Mouse (Mus musculus) forebrain, embryonic 16.5 days (tissue): ENCODE results near the gene Ap1b1. TPM values are rescaled to one million over a fixed set of nuclear protein-coding genes. Genes with fewer than 3 reads are reported as not detected.
"Not testable (repeated sequence)": the region's sequence is repeated elsewhere in the genome, so short reads cannot be mapped to it uniquely, and the experiment has no call there.

ENCODE experiments used
- ATAC-seq: fragments of 200-750 bp; cut with Nextera tagmentation; 2 replicates; pipeline ENCODE4 v1.8.0; 2017; ENCODE audit warnings: mild to moderate bottlenecking, moderate library complexity
- H3K27ac ChIP-seq: fragments of 300-500 bp; sonication (generic); 2 replicates; pipeline ENCODE4 v1.5.1; 2014; ENCODE audit warnings: low read length, control low read depth
- H3K27me3 ChIP-seq: fragments of 300-500 bp; sonication (generic); replicated peaks from 2 replicates; pipeline ENCODE4 v1.6.1; 2014; ENCODE audit warnings: low read length; ENCODE audit not compliant: control insufficient read depth, insufficient read depth
- H3K36me3 ChIP-seq: fragments of 300-500 bp; sonication (generic); 2 replicates; pipeline ENCODE4 v1.6.1; 2014; ENCODE audit not compliant: control insufficient read depth, insufficient read depth
- H3K4me1 ChIP-seq: fragments of 300-500 bp; sonication (generic); replicated peaks from 2 replicates; pipeline ENCODE4 v1.6.1; 2014; ENCODE audit warnings: low read length; ENCODE audit not compliant: control insufficient read depth, insufficient read depth
- H3K4me2 ChIP-seq: fragments of 300-500 bp; sonication (generic); 2 replicates; pipeline ENCODE4 v1.6.1; 2014; ENCODE audit warnings: mild to moderate bottlenecking, low read length, control low read depth
- H3K4me3 ChIP-seq: fragments of 300-500 bp; sonication (generic); replicated peaks from 2 replicates; pipeline ENCODE4 v1.5.1; 2014; ENCODE audit warnings: mild to moderate bottlenecking, low read length, control low read depth
- H3K9ac ChIP-seq: fragments of 300-500 bp; sonication (generic); replicated peaks from 2 replicates; pipeline ENCODE4 v1.6.1; 2014; ENCODE audit warnings: low read depth, low read length, control low read depth
- H3K9me3 ChIP-seq: fragments of 300-500 bp; sonication (generic); 2 replicates; pipeline ENCODE4 v1.6.1; 2016; ENCODE audit warnings: low read length; ENCODE audit not compliant: control insufficient read depth
- WGBS: fragments of 180-500 bp; shearing (Covaris S2); extraction: QIAGEN DNeasy Blood & Tissue Kit; methylation state at CpG from one replicate; pipeline ENCODE4 v1.1.7; 2014; 5-methylcytosine and 5-hydroxymethylcytosine counted together
- microRNA-seq: library from miRNA; unstranded; fragments of <30 nt; microRNA quantifications from one replicate; pipeline ENCODE4, GENCODE M21; 2017
- polyA plus RNA-seq: library from polyadenylated mRNA; unstranded; fragments of >200 nt; fragmentation: Nextera tagmentation; extraction: Ambion mirVana; gene quantifications from 2 replicates; pipeline ENCODE4 v1.2.1, GENCODE M21; 2015

Gene Ap1b1
- polyA plus RNA-seq, 1 experiment from 2014 or later, result 92.1 TPM

DNA sequence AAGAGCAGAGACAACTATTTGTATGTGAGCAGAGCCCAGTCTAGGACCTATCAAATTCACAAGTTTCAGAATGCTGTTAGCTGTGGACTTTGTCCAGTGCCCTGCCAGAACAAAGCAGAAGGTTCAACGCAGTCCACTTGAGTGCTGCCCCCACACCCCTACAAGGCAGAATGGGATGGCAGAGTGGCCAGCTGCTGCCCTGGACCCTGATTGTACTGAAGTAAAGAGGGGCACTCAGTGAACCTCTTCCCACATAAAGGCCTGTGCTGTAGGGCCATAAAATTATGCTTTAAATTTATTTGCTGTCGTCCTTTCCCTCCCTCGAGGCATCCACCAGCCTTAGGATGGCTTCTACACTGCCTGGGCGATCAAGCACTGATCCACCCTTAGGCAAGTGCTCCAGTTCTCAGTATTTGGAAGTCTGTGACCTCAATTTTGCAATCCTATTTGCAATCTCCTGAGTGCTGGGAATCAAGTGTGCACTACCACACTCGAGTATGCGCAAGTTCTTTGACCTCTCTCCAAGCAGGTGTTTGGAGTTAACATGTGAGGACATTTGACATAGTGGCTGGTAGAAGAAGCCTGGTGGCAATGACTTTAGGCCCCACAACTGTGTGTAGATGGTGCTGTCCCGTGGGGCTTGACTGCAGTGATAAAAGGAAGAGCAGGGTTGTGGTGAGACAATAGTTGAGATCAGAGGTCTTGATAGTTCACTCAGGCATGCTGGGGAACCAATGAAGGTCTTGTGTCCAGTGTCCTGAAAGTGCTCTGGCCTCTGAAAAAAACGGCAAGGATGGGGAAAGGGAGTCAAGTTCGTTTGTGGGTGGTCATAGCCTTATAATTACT lies 81.7 kb downstream of the Ap1b1 start:
- peaks cover 39% of the 10 kb centered on the region for H3K36me3 ChIP-seq
- H3K27ac ChIP-seq, result no peak overlapping the region
- WGBS, result 83% methylated on average over 9 of the region's 9 CpGs

DNA sequence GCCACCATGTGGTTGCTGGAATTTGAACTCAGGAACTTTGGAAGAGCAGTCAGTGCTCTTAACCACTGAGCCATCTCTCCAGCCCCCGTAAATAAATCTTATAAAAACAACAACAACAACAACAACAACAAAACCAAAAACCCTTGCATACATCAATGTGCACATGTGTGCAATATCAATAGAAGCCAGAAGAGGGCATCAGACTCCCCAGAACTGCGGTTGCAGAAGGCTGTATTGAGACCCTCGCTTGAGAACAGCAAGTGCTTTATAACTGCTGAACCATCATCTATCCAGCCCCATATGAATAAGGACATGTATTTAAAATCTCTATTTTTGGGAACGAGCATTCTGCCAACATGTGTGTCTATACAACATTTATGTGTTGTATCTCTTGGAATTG lies 88.3 kb downstream of the Ap1b1 start:
- Histone ChIP-seq H3K36me3 (peaks cover 43% of the 10 kb centered on the region), H3K27me3 (no peaks in the 10 kb centered on the region), H3K4me3 (no peak overlapping the region), H3K9me3 (no peaks in the 10 kb centered on the region), H3K4me1 (no peaks in the 10 kb centered on the region), H3K27ac (no peak overlapping the region), H3K4me2 (no peak overlapping the region), H3K9ac (no peak overlapping the region)
- ATAC-seq, result peak; percentile 38; the same call in 1 of the 2 replicates
- WGBS, result 60% methylated on average over 4 of the region's 4 CpGs

More for the DNA sequence above, 81.7 kb downstream of the Ap1b1 start:
- no peaks in the 10 kb centered on the region for H3K9me3 ChIP-seq
- ATAC-seq, result no peak
- H3K4me1 ChIP-seq, result peaks cover 19% of the 10 kb centered on the region
- H3K4me2 ChIP-seq, result no peak overlapping the region
- H3K27me3 ChIP-seq, result peaks cover 6% of the 10 kb centered on the region; the same call in 1 of the 2 replicates
- H3K9ac ChIP-seq, result no peak overlapping the region
- H3K4me3 ChIP-seq, result no peak overlapping the region

DNA sequence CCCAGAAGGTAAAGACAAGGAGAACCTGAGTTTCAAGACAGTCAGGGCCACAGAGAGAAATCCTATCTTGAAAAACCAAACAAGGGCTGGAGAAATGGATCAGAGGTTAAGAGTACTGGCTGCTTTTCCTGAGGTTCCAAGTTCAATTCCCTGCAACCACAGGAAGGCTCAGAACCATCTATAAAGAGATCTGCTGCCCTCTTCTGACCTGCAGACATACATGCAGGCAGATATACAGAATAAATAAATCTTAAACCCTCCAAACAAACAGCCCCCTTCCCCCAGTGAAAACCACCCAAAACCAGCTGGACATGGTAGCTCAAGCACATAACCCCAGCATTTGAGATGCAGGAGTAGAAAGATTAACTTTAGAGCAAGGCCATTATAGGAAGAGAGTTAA lies 89.1 kb downstream of the Ap1b1 start:
- ATAC-seq, result no peak
- Histone ChIP-seq H3K27ac (no peak overlapping the region), H3K4me3 (no peak overlapping the region)

DNA sequence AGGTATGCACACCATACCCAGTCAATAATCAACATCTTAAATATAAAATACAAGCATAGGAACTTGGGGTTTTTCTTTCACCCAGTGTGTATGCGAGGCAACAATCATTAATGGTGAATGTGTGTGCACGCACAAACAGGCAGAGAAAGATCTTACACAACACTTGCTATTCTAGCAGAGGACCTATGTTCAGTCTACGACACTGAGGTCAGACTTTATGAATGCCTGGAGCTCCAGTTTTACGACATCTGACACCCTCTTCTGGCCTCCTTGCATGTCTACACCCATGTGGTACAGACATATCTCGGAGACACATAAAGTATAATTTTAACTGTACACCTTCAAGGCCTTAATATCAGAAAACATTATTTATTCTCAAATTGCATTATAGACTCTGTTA lies 90.2 kb downstream of the Ap1b1 start:
- H3K4me1 ChIP-seq, H3K4me3 ChIP-seq, H3K27me3 ChIP-seq, H3K9ac ChIP-seq, ATAC-seq, H3K4me2 ChIP-seq, H3K27ac ChIP-seq, H3K9me3 ChIP-seq: not testable (repeated sequence)
- H3K36me3 ChIP-seq, result peaks cover 38% of the 10 kb centered on the region
- WGBS, result 91% methylated on average over 4 of the region's 5 CpGs

More for the DNA sequence above, 89.1 kb downstream of the Ap1b1 start:
- Histone ChIP-seq H3K36me3 (peaks cover 42% of the 10 kb centered on the region), H3K9ac (no peak overlapping the region), H3K9me3 (no peaks in the 10 kb centered on the region), H3K27me3 (no peaks in the 10 kb centered on the region), H3K4me1 (no peaks in the 10 kb centered on the region), H3K4me2 (no peak overlapping the region)

DNA sequence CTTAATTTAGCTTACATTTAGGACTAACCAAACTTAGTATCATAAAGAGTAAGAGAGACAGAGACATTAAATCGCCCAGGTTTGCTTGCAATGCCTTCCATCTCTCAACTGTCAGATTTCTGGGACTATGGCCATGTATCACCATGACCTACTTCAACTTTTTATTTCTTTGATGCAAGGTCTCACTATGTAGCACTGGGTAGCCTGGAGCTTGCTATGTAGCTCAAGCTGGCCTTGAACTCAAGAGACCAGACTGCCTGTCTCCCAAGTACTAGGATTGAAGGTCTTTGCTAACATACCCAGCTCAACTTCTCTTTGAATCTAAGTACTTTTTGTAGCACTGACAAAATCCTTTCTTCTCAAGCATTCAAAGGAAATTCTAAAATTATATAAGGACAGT lies 102.5 kb downstream of the Ap1b1 start:
- Histone ChIP-seq H3K9me3 (no peaks in the 10 kb centered on the region), H3K9ac (no peak overlapping the region), H3K4me1 (no peaks in the 10 kb centered on the region), H3K4me3 (no peak overlapping the region), H3K27ac (no peak overlapping the region), H3K27me3 (no peaks in the 10 kb centered on the region), H3K4me2 (no peak overlapping the region), H3K36me3 (peaks cover 54% of the 10 kb centered on the region)
- WGBS, result 94% methylated on average over 1 of the region's 1 CpGs
- ATAC-seq, result no peak

DNA sequence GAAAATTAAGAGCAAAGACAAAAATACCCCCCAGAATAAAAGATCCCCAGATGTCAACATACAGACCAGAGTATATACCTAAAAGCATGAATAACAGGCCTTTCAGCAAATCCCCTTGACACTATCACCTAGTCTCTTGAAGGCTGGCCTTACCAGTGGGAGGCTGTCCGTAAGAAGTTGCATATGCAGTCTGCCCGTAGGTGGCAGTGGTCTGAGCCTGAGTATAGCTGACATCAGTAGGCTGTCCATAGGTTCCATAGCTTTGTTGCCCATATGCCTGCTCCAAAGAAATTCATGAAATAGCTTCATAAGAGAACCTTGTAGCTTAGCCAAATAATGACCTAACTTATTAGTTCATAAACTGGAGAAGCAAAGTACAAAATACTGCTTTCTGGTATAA lies 105.1 kb downstream of the Ap1b1 start:
- WGBS, result 41% methylated on average over 2 of the region's 2 CpGs
- no peak overlapping the region for H3K4me2 ChIP-seq
- H3K27ac ChIP-seq, result no peak overlapping the region
- peaks cover 35% of the 10 kb centered on the region for H3K36me3 ChIP-seq
- no peaks in the 10 kb centered on the region for H3K9me3 ChIP-seq
- no peak overlapping the region for H3K4me3 ChIP-seq
- H3K4me1 ChIP-seq, result peaks cover 11% of the 10 kb centered on the region
- no peaks in the 10 kb centered on the region for H3K27me3 ChIP-seq
- ATAC-seq, result no peak
- H3K9ac ChIP-seq, result no peak overlapping the region

Small RNAs within 50 kb of the gene (microRNA-seq; reads per million reads assigned to microRNA genes)
- not detected for gene Gm47296

Other genes with a start within 250 kb of the Ap1b1 start
- 1.5 and 1.6 TPM in 2 replicates for gene Cabp7, start 240.0 kb upstream of the Ap1b1 start, polyA plus RNA-seq
- 72.9 and 76.7 TPM in 2 replicates for gene Nf2, start 137.3 kb upstream of the Ap1b1 start, polyA plus RNA-seq
- 126 and 147 TPM in 2 replicates for gene Nipsnap1, start 112.9 kb upstream of the Ap1b1 start, polyA plus RNA-seq
- gene Thoc5, start 91.5 kb upstream of the Ap1b1 start, polyA plus RNA-seq, result 66.6 and 73.6 TPM in 2 replicates
- gene Nefh, start 38.8 kb upstream of the Ap1b1 start, polyA plus RNA-seq, result 0.94 and 1.1 TPM in 2 replicates
- gene Rasl10a, start 71.3 kb downstream of the Ap1b1 start, polyA plus RNA-seq, result 0.45 and 0.76 TPM in 2 replicates
- gene Gas2l1, start 78.5 kb downstream of the Ap1b1 start, polyA plus RNA-seq, result 17.2 and 18.4 TPM in 2 replicates
- gene Rhbdd3, start 112.1 kb downstream of the Ap1b1 start, polyA plus RNA-seq, result 25.1 and 33.0 TPM in 2 replicates
- 809 and 814 TPM in 2 replicates for gene Ewsr1, start 112.4 kb downstream of the Ap1b1 start, polyA plus RNA-seq
- 22.4 and 27.3 TPM in 2 replicates for gene Emid1, start 165.4 kb downstream of the Ap1b1 start, polyA plus RNA-seq